Mouse (Mus musculus) cerebellum, adult 2 months (tissue): Measurements from ENCODE around the gene Igdcc4. TPM values are rescaled to one million over a fixed set of nuclear protein-coding genes. Genes with fewer than 3 reads are reported as not detected.

Experiments used
- DNase-seq, 2 experiments: peaks; one replicate each; pipeline ENCODE4 v3.0.0; 2021
- H3K27ac ChIP-seq: fragments of 200-500 bp; 2 replicates; pipeline ENCODE4 v1.5.1; 2012; ENCODE audit warnings: low read length, control low read depth, inconsistent platforms; ENCODE audit not compliant: insufficient read depth
- H3K27me3 ChIP-seq: fragments of 200-500 bp; 2 replicates; pipeline ENCODE4 v1.6.1; 2012; ENCODE audit warnings: inconsistent platforms, mild to moderate bottlenecking, low read length, moderate library complexity; ENCODE audit not compliant: control insufficient read depth, insufficient read depth
- H3K4me1 ChIP-seq: fragments of 200-500 bp; 2 replicates; pipeline ENCODE4 v1.6.1; 2011; ENCODE audit warnings: low read length; ENCODE audit not compliant: control insufficient read depth, insufficient read depth
- H3K4me3 ChIP-seq: fragments of 200-500 bp; replicated peaks from 2 replicates; pipeline ENCODE3; 2011; ENCODE audit warnings: mild to moderate bottlenecking, low read depth, low read length, control low read depth; ENCODE audit not compliant: insufficient read depth
- CTCF ChIP-seq: fragments of 200-500 bp; IDR thresholded peaks from 2 replicates; pipeline ENCODE4 v1.5.1; 2011; ENCODE audit warnings: low read depth, mild to moderate bottlenecking, control low read depth, low read length, moderate library complexity, borderline replicate concordance; ENCODE audit not compliant: insufficient read depth
- POLR2A ChIP-seq: fragments of 200-500 bp; IDR thresholded peaks from 2 replicates; pipeline ENCODE4 v1.6.1; 2011; ENCODE audit warnings: low read length, control low read depth, borderline replicate concordance; ENCODE audit not compliant: insufficient read depth
- WGBS: fragments of 180-500 bp; shearing (Covaris S2); methylation state at CpG from one replicate; pipeline ENCODE4 v1.1.7; 2018; 5-methylcytosine and 5-hydroxymethylcytosine counted together
- polyA plus RNA-seq: library from polyadenylated mRNA; depleted of rRNA; stranded (reverse); fragments of >200 nt; gene quantifications from 2 replicates; pipeline ENCODE4 v1.2.3, GENCODE M21; 2012

The Igdcc4 gene
- polyA plus RNA-seq, 1 experiment, result 28.9 TPM

DNA sequence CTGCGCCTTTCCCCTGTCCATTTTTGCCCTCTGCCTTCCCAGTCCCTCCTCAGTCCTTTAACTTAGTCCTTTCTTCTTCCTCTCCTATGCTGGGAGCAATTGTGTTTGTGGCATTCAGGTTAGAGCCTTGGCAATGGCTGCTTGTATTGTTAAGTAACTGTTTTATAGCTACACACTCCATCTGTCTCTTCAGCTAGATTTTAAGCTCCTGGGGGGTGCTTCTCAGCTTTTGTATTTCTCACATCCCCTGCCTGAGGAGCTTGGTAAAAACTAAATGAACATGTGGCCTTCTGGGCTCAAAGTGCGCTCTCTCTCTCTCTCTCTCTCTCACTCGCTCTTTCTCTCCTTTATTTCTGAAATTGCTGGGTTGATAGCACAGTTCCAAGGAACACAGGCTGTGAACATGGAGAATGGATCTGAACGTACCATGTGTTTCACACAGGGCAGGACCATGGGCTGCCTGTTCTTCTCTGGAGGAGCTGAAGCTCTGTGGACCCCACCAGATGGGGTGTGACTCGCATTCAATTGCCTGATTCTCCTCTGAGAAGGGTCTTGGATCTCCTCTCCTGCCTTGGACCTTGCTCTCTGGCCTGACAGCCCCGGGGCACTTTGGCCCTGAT lies 51.5 kb downstream of the Igdcc4 start:
- DNase-seq, result no peak

DNA sequence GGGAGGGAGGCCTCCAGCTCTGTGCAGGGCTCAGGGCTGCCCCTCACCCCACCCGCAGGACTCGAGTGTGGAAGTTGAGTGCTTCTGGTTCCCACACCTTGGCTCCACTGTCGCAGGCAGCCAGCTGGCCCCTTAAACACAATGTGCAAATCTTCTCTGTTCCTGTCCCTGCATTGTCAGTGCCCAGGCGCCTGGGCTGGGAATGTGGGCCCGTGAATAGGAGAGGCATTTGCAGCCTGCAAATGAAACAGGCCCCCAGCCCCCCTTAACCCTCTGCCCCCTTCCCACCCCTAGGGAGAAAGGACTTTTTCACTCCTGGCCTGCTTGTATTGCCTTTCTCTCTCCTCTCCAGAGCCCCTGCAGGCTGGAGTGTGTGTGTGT lies 52.0 kb downstream of the Igdcc4 start:
- H3K27me3 ChIP-seq, result no peaks in the 10 kb centered on the region; the same call in 1 of the 2 replicates
- no peak for DNase-seq
- 33% methylated on average over 5 of the region's 5 CpGs for WGBS
- no peaks in the 10 kb centered on the region for H3K4me1 ChIP-seq
- TF ChIP-seq CTCF, result no peak
- TF ChIP-seq POLR2A, result no peak
- H3K27ac ChIP-seq, result no peak overlapping the region
- H3K4me3 ChIP-seq, result no peak overlapping the region

More for the DNA sequence above, 51.5 kb downstream of the Igdcc4 start:
- no peaks in the 10 kb centered on the region; the same call in 1 of the 2 replicates for H3K27me3 ChIP-seq
- H3K4me1 ChIP-seq, result no peaks in the 10 kb centered on the region
- H3K4me3 ChIP-seq, result no peak overlapping the region
- H3K27ac ChIP-seq, result no peak overlapping the region
- 60% methylated on average over 6 of the region's 6 CpGs for WGBS
- TF ChIP-seq POLR2A (no peak), CTCF (no peak)

DNA sequence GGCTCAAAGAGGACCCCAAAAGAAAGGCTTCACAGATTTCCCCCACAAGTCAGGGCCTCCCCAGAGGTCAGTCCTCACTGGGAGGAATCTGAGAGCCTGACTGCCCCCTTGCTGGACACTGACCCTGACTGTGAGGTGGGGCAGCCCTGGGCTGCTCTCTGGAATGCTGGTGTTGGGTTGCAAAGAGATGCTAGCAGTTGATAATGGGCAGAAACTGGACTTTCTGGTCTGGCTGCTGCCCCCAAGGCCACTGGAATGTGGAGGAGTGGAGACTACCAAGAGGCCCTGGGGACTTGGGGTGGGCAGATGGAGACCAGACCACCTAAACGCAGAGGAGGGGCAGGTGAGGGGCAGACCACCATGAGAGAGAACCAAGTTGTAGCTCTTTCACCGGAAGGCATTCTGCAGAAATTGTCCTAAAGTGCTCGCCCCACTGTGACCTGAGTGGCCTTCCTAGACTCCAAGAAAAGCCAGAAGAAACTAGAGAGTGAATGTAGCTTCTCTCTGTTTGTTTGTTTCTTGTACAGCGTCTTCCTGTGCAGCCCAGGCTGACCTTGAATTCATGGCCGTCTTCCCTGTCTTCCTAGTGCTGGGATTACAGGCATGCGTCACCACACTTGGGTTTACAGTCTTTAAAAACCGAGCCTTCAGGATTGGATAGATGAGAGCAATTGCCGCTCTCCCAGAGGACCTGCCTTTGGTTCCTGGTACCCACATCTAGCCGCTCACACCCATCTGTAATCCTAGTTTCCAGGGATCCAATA lies 53.6 kb downstream of the Igdcc4 start:
- no peak overlapping the region for H3K27ac ChIP-seq
- no peaks in the 10 kb centered on the region for H3K4me1 ChIP-seq
- no peak for DNase-seq
- H3K4me3 ChIP-seq, result no peak overlapping the region
- no peaks in the 10 kb centered on the region; the same call in 1 of the 2 replicates for H3K27me3 ChIP-seq
- WGBS, result 82% methylated on average over 9 of the region's 9 CpGs
- no peak for TF ChIP-seq POLR2A
- TF ChIP-seq CTCF, result no peak

DNA sequence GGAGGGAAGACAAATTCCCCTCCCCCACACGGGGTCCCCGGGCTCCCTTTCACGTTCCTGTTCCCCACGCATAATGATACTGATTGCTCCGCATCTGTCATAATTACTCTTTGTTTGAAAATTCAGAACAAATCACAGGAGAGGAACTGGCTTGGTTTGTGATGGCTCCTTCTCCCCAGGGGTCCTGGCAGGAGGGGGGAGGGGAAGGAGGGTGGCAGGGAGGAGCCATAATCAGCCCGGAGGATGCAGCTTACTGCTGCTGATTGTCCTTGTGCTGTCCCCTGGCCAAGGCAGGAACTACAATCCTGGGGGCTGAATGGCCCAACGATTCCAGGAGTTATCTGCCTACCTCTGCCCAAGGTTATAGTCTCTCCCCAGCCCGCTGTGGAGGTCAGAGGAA lies 55.3 kb downstream of the Igdcc4 start:
- 18% methylated on average over 8 of the region's 8 CpGs for WGBS
- H3K27ac ChIP-seq, result no peak overlapping the region
- H3K4me3 ChIP-seq, result no peak overlapping the region
- H3K27me3 ChIP-seq, result no peaks in the 10 kb centered on the region; the same call in 1 of the 2 replicates
- H3K4me1 ChIP-seq, result no peaks in the 10 kb centered on the region
- TF ChIP-seq CTCF (no peak), POLR2A (no peak)
- no peak for DNase-seq

DNA sequence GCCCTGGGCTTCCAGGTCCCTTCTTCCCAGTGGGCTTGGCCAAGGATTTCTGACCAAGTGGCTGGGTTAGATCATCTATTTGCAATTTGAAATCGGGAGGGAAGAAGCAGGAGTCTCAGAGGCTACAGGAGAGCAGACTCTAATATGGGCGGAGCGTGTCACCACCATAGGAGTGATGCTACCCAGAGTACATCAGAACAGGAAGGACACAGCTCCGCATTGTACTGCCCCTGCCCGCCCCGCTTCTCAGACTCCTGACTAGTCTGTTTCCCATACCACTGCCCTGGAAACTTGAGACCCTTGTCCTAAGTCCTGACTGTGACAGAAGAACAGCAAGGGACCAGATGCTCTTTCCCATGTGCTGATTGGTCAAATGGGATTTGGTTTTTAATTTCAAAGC lies 56.3 kb downstream of the Igdcc4 start:
- DNase-seq, result no peak
- no peak overlapping the region for H3K4me3 ChIP-seq
- no peak overlapping the region for H3K27ac ChIP-seq
- WGBS, result 77% methylated on average over 6 of the region's 6 CpGs
- TF ChIP-seq CTCF (no peak), POLR2A (no peak)
- no peaks in the 10 kb centered on the region for H3K4me1 ChIP-seq
- no peaks in the 10 kb centered on the region for H3K27me3 ChIP-seq

DNA sequence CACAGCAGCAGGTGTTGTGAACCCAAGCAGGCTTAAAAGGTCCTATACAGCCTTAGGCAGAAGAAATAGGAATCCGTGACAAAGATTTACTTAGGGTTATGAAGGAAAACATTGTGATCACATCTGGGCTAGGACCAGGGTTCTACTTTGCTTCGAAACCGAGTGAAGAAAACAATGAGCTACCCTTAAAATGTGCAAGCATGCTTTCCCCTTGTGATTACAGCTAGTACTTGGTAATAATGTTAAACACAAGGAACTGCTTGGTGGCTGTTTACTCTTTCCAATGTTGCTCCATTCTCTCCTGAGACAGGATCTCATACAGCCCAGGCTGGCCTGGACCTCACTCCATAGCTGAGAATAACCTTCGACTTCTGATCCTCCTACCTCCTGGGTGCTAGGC lies 59.9 kb downstream of the Igdcc4 start:
- Histone ChIP-seq H3K4me3 (no peak overlapping the region), H3K27ac (no peak overlapping the region), H3K4me1 (no peaks in the 10 kb centered on the region), H3K27me3 (no peaks in the 10 kb centered on the region; the same call in 1 of the 2 replicates)
- TF ChIP-seq CTCF (no peak), POLR2A (no peak)
- no peak for DNase-seq
- WGBS, result 87% methylated on average over 4 of the region's 4 CpGs

DNA sequence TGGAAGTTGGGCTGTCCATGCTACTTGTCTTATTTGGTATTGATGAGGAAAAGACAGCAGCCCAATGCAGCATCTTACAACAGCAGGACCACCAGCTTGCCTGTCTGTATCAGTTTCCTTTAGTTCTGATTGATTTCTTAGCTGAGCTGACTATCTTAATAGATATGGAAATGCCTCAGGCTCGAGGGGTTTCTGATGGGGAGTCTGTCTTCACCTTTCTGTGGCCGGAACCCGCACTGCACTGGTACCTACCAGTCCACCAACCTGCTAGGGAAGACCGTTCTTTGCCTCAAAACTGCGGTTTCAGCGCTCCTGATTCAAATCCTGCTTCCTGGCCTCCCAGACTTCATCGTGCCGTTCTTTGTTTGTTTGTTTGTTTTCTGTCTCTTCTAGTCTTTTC lies 60.6 kb downstream of the Igdcc4 start:
- no peaks in the 10 kb centered on the region for H3K4me1 ChIP-seq
- H3K27me3 ChIP-seq, result no peaks in the 10 kb centered on the region; the same call in 1 of the 2 replicates
- no peak overlapping the region for H3K4me3 ChIP-seq
- no peak overlapping the region for H3K27ac ChIP-seq
- TF ChIP-seq CTCF (no peak), POLR2A (no peak)
- 67% methylated on average over 8 of the region's 8 CpGs for WGBS
- no peak for DNase-seq
